ENCODE assay signal across 17 mouse cellular contexts in the genomic region with DNA sequence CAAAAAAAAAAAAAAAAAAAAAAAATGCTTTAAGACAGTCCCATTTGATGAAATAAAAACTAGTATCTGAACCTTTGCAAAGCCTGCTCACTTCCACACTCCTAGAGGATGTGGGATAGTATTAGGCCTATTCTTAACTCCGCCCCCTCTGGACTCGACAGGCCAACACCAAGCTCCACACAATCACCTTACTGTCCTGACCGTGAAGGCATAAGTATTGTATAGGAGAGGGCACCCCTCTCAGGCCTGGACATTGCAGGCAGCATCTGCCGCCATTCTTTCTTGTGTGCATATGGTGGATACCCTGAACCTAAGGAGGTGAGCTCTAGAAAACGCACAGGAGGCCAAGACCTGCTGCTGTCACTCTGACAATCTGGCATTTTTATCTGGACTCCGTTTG.
A peak's percentile ranks its signal among the peaks of the same experiment; 100 is the strongest.
DNase-seq lines count a peak whose midpoint lies in the region; ATAC-seq lines count a peak whose summit lies in the region.
"Had no signal": no experiment of that assay in that cellular context is flagged by ENCODE, and none has a peak within 500 bp of the region (broad histone marks: within the 10 kb centered on the region; RNA-seq: fewer than 3 reads in every experiment).

No protein-coding gene starts in this region.

- no peak overlapping the region for H3K9ac ChIP-seq in hindbrain, embryonic 12.5 days
- no peak overlapping the region for H3K9ac ChIP-seq in hindbrain, embryonic 11.5 days (ENCODE audit: low read depth, low read length)
- no peak overlapping the region for H3K9ac ChIP-seq in forebrain, embryonic 12.5 days
- no peak overlapping the region for H3K9ac ChIP-seq in forebrain, embryonic 16.5 days (replicated peaks; ENCODE audit: low read depth, low read length)
- H3K9ac ChIP-seq in midbrain, embryonic 14.5 days (replicated peaks; ENCODE audit: low read length), result no peak overlapping the region
- H3K9ac ChIP-seq: heart, embryonic 13.5 days; intestine, embryonic 15.5 days; kidney, embryonic 15.5 days; limb, embryonic 13.5 days; liver, embryonic 13.5 days; lung, embryonic 14.5 days had no signal

- H3K4me3 ChIP-seq in hindbrain, embryonic 12.5 days, result no peak overlapping the region
- no peak overlapping the region for H3K4me3 ChIP-seq in hindbrain, embryonic 11.5 days (ENCODE audit: low read depth, low read length)
- no peak overlapping the region for H3K4me3 ChIP-seq in forebrain, embryonic 12.5 days (replicated peaks)
- H3K4me3 ChIP-seq in forebrain, embryonic 16.5 days (replicated peaks; ENCODE audit: low read length), result no peak overlapping the region
- H3K4me3 ChIP-seq in midbrain, embryonic 14.5 days (replicated peaks; ENCODE audit: low read depth, low read length), result no peak overlapping the region
- H3K4me3 ChIP-seq: heart, embryonic 13.5 days; intestine, embryonic 15.5 days; kidney, embryonic 15.5 days; limb, embryonic 13.5 days; liver, embryonic 13.5 days had no signal

- 0 out of 2 replicates have a peak, but pooled peaks have one; percentile 9 for ATAC-seq in hindbrain, embryonic 12.5 days (ENCODE audit: low FRiP score)
- ATAC-seq in hindbrain, embryonic 11.5 days (ENCODE audit: low FRiP score), result no peak
- ATAC-seq in forebrain, embryonic 12.5 days (ENCODE audit: low FRiP score), result peak; percentile 45; the same call in 1 of the 2 replicates
- ATAC-seq in forebrain, embryonic 16.5 days, result peak; percentile 35; the same call in 1 of the 2 replicates
- no peak for ATAC-seq in midbrain, embryonic 14.5 days (ENCODE audit: low FRiP score, low TSS enrichment)
- ATAC-seq: intestine, embryonic 15.5 days had no signal

- H3K36me3 ChIP-seq in hindbrain, embryonic 12.5 days, result no peaks in the 10 kb centered on the region
- no peaks in the 10 kb centered on the region for H3K36me3 ChIP-seq in hindbrain, embryonic 11.5 days (ENCODE audit: control insufficient read depth, insufficient read depth, low read length)
- H3K36me3 ChIP-seq in forebrain, embryonic 12.5 days (replicated peaks), result no peaks in the 10 kb centered on the region
- no peaks in the 10 kb centered on the region for H3K36me3 ChIP-seq in forebrain, embryonic 16.5 days (ENCODE audit: control insufficient read depth, insufficient read depth)
- 0 out of 2 replicates have a peak, but pooled peaks cover 4% of the 10 kb centered on the region for H3K36me3 ChIP-seq in midbrain, embryonic 14.5 days (ENCODE audit: control insufficient read depth, insufficient read depth, low read length)
- H3K36me3 ChIP-seq: intestine, embryonic 15.5 days; liver, embryonic 13.5 days had no signal

- H3K27ac ChIP-seq in hindbrain, embryonic 12.5 days, result no peak overlapping the region
- H3K27ac ChIP-seq in hindbrain, embryonic 11.5 days (ENCODE audit: low read depth, low read length), result no peak overlapping the region
- no peak overlapping the region for H3K27ac ChIP-seq in forebrain, embryonic 12.5 days
- H3K27ac ChIP-seq in forebrain, embryonic 16.5 days (ENCODE audit: low read length), result no peak overlapping the region
- H3K27ac ChIP-seq in midbrain, embryonic 14.5 days (replicated peaks; ENCODE audit: low read depth, low read length), result 0 out of 2 replicates have a peak overlapping the region, but pooled peaks have one; percentile 1
- H3K27ac ChIP-seq: heart, embryonic 13.5 days; intestine, embryonic 15.5 days; kidney, embryonic 15.5 days; limb, embryonic 13.5 days; liver, embryonic 13.5 days; macrophage had no signal

- no peaks in the 10 kb centered on the region for H3K27me3 ChIP-seq in hindbrain, embryonic 12.5 days
- no peaks in the 10 kb centered on the region for H3K27me3 ChIP-seq in hindbrain, embryonic 11.5 days (ENCODE audit: control insufficient read depth, insufficient read depth, low read length)
- peaks cover 16% of the 10 kb centered on the region for H3K27me3 ChIP-seq in forebrain, embryonic 12.5 days
- H3K27me3 ChIP-seq in forebrain, embryonic 16.5 days (replicated peaks; ENCODE audit: control insufficient read depth, insufficient read depth, low read length), result peaks cover 6% of the 10 kb centered on the region; the same call in 1 of the 2 replicates
- H3K27me3 ChIP-seq in midbrain, embryonic 14.5 days (ENCODE audit: control insufficient read depth, insufficient read depth, low read length), result no peaks in the 10 kb centered on the region
- H3K27me3 ChIP-seq: heart, embryonic 13.5 days; intestine, embryonic 15.5 days; kidney, embryonic 15.5 days; limb, embryonic 13.5 days; liver, embryonic 13.5 days had no signal

- 84% methylated on average over 6 of the region's 6 CpGs for WGBS in hindbrain, embryonic 12.5 days
- WGBS in hindbrain, embryonic 11.5 days, result 84% methylated on average over 6 of the region's 6 CpGs
- 83% methylated on average over 6 of the region's 6 CpGs for WGBS in forebrain, embryonic 12.5 days
- 74% methylated on average over 6 of the region's 6 CpGs for WGBS in forebrain, embryonic 16.5 days
- 75% methylated on average over 6 of the region's 6 CpGs for WGBS in midbrain, embryonic 14.5 days

- DNase-seq in hindbrain, embryonic 11.5 days (ENCODE audit: low spot score), result no peak
- DNase-seq in midbrain, embryonic 14.5 days, result no peak
- DNase-seq in lung, postnatal 14 days, result no peak
- no peak for DNase-seq in layer of hippocampus, postnatal 36 days
- DNase-seq: gastrocnemius, postnatal 10 days; heart, adult 11 months; liver, embryonic 13.5 days; lung, embryonic 14.5 days; thymus, postnatal 25 days had no signal

- peaks cover 14% of the 10 kb centered on the region for H3K4me1 ChIP-seq in hindbrain, embryonic 12.5 days
- peaks cover 2% of the 10 kb centered on the region; the same call in 1 of the 2 replicates for H3K4me1 ChIP-seq in hindbrain, embryonic 11.5 days (replicated peaks; ENCODE audit: control insufficient read depth, insufficient read depth, low read length)
- H3K4me1 ChIP-seq in forebrain, embryonic 12.5 days, result peaks cover 28% of the 10 kb centered on the region
- peaks cover 17% of the 10 kb centered on the region for H3K4me1 ChIP-seq in forebrain, embryonic 16.5 days (replicated peaks; ENCODE audit: control insufficient read depth, insufficient read depth, low read length)
- H3K4me1 ChIP-seq in midbrain, embryonic 14.5 days (ENCODE audit: control insufficient read depth, insufficient read depth, low read length), result peaks cover 23% of the 10 kb centered on the region
- H3K4me1 ChIP-seq: intestine, embryonic 15.5 days; liver, embryonic 13.5 days had no signal

- H3K4me2 ChIP-seq in hindbrain, embryonic 12.5 days (replicated peaks), result no peak overlapping the region
- H3K4me2 ChIP-seq in hindbrain, embryonic 11.5 days (replicated peaks; ENCODE audit: low read depth, low read length), result no peak overlapping the region
- no peak overlapping the region for H3K4me2 ChIP-seq in forebrain, embryonic 12.5 days
- no peak overlapping the region for H3K4me2 ChIP-seq in forebrain, embryonic 16.5 days (ENCODE audit: low read length)
- no peak overlapping the region for H3K4me2 ChIP-seq in midbrain, embryonic 14.5 days (ENCODE audit: low read length)
- H3K4me2 ChIP-seq: heart, embryonic 13.5 days; intestine, embryonic 15.5 days; kidney, embryonic 15.5 days; limb, embryonic 13.5 days; liver, embryonic 13.5 days; lung, embryonic 14.5 days had no signal

- no peaks in the 10 kb centered on the region for H3K9me3 ChIP-seq in hindbrain, embryonic 12.5 days (replicated peaks)
- H3K9me3 ChIP-seq in hindbrain, embryonic 11.5 days (ENCODE audit: control insufficient read depth, low read length), result no peaks in the 10 kb centered on the region
- no peaks in the 10 kb centered on the region for H3K9me3 ChIP-seq in forebrain, embryonic 12.5 days
- no peaks in the 10 kb centered on the region for H3K9me3 ChIP-seq in forebrain, embryonic 16.5 days (ENCODE audit: control insufficient read depth, low read length)
- no peaks in the 10 kb centered on the region for H3K9me3 ChIP-seq in midbrain, embryonic 14.5 days (ENCODE audit: control insufficient read depth, low read length)
- H3K9me3 ChIP-seq: heart, embryonic 13.5 days; intestine, embryonic 15.5 days; kidney, embryonic 15.5 days; limb, embryonic 13.5 days; liver, embryonic 13.5 days had no signal

Comparison
In these comparisons a context has a peak if more than half of its experiments do, and no peak if none do; other contexts are left out.
1. ATAC-seq: peak in hindbrain, embryonic 12.5 days (single experiment), forebrain, embryonic 12.5 days (single experiment) and forebrain, embryonic 16.5 days (single experiment); none in hindbrain, embryonic 11.5 days (single experiment) and midbrain, embryonic 14.5 days (single experiment).